Mouse (Mus musculus): Measurements from ENCODE around the gene Tspan14. TPM values are rescaled to one million over a fixed set of nuclear protein-coding genes. Genes with fewer than 3 reads are reported as not detected.
A peak's percentile ranks its signal among the peaks of the same experiment; 100 is the strongest.

Tspan14 gene
- total RNA-seq, 1 experiment: 26.5 TPM

DNA sequence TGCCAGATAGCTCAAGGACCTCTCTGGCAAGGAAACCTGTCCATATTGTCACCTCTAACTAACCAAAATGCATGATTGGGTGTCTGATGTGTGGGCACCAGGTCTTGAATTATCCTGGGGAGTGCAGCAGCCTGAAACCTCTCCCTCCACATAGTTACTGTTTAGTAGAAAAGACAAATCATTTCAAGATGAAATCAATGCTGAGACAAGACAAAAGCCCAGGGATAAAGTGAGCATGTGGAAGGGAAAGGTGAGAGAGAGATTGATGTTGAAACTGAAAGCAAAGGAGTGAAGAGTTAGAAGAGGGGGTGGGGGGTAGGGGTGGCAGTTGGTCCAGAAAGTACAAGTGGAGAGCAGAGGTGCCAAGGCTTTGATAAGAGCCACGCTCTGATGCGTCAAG lies 1.4 kb upstream of the Tspan14 start:
- no peaks in the 10 kb centered on the region for H3K36me3 ChIP-seq (ENCODE audit: control insufficient read depth, insufficient read depth, low read length, poor library complexity, severe bottlenecking)
- no peaks in the 10 kb centered on the region for H3K9me3 ChIP-seq (ENCODE audit: control insufficient read depth, insufficient read depth, low read depth, low read length)
- peak overlapping the region in 1 of 2 experiments; percentile 95; a peak in 1 of 4 replicates for H3K4me3 ChIP-seq (ENCODE audit: insufficient read depth in 1 of 2, low read depth in 1 of 2, low read length in 2 of 2, poor library complexity in 1 of 2, severe bottlenecking in 1 of 2)
- TF ChIP-seq CHD2 (IDR thresholded peaks at IDR 0.05; ENCODE audit: low read depth, low read length) (no peak), ZNF384 (IDR thresholded peaks at IDR 0.05; ENCODE audit: low read depth, low read length) (no peak), ZC3H11A (IDR thresholded peaks at IDR 0.05; ENCODE audit: borderline replicate concordance, low read depth, low read length) (no peak), MAFK (IDR thresholded peaks at IDR 0.05; ENCODE audit: insufficient read depth, low read depth, low read length) (no peak), HCFC1 (IDR thresholded peaks at IDR 0.05; ENCODE audit: borderline replicate concordance, insufficient read depth, low read length) (no peak)
- H3K4me1 ChIP-seq (ENCODE audit: control insufficient read depth in 2 of 2, insufficient read depth in 2 of 2, low read length in 2 of 2, poor library complexity in 1 of 2): peaks cover 7 to 19% of the 10 kb centered on the region in 2 experiments
- H3K9ac ChIP-seq (ENCODE audit: insufficient read depth, low read depth, low read length, poor library complexity, severe bottlenecking): no peak overlapping the region
- H3K27ac ChIP-seq (ENCODE audit: insufficient read depth, low read depth, low read length, poor library complexity, severe bottlenecking): no peak overlapping the region
- DNase-seq (ENCODE audit: low read depth, low spot score): no peak
- in situ Hi-C loops (cut with MboI; ENCODE audit: low sequenced_read_pairs in 2 of 2, unreplicated experiment in 2 of 2): loop anchor here in 1 of 2 experiments (5.0 kb wide), 1 partner anchor 41 kb away; no protein-coding TSS in a partner anchor

DNA sequence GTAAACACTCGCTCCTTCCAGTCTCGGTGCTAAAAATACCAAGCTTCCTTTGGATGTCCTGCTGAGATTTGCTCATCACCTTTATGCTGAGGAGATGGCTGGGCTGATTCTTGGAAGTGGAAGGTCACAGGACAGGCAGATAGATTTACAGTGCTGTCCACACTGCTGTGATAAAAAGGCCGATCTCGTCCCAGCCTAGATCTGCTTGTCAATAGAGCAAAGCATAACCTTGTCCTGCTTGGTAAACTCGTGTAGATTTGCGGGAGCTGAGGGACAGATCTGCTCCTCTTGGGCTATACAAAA lies 942 bp upstream of the Tspan14 start:
- TF ChIP-seq CHD2 (IDR thresholded peaks at IDR 0.05; ENCODE audit: low read depth, low read length): no peak
- no peak for TF ChIP-seq ZC3H11A (IDR thresholded peaks at IDR 0.05; ENCODE audit: borderline replicate concordance, low read depth, low read length)
- TF ChIP-seq ZNF384 (IDR thresholded peaks at IDR 0.05; ENCODE audit: low read depth, low read length): no peak
- TF ChIP-seq MAFK (IDR thresholded peaks at IDR 0.05; ENCODE audit: insufficient read depth, low read depth, low read length): no peak
- TF ChIP-seq HCFC1 (IDR thresholded peaks at IDR 0.05; ENCODE audit: borderline replicate concordance, insufficient read depth, low read length): no peak
- DNase-seq (ENCODE audit: low read depth, low spot score): no peak
- peak overlapping the region; percentile 70 to 95 for H3K4me3 ChIP-seq (ENCODE audit: insufficient read depth in 1 of 2, low read depth in 1 of 2, low read length in 2 of 2, poor library complexity in 1 of 2, severe bottlenecking in 1 of 2)
- H3K9me3 ChIP-seq (ENCODE audit: control insufficient read depth, insufficient read depth, low read depth, low read length): no peaks in the 10 kb centered on the region
- H3K36me3 ChIP-seq (ENCODE audit: control insufficient read depth, insufficient read depth, low read length, poor library complexity, severe bottlenecking): no peaks in the 10 kb centered on the region
- peaks cover 7 to 24% of the 10 kb centered on the region in 2 experiments for H3K4me1 ChIP-seq (ENCODE audit: control insufficient read depth in 2 of 2, insufficient read depth in 2 of 2, low read length in 2 of 2, poor library complexity in 1 of 2)
- H3K9ac ChIP-seq (ENCODE audit: insufficient read depth, low read depth, low read length, poor library complexity, severe bottlenecking): peak overlapping the region; percentile 85
- H3K27ac ChIP-seq (ENCODE audit: insufficient read depth, low read depth, low read length, poor library complexity, severe bottlenecking): peak overlapping the region; percentile 85
- in situ Hi-C loops (cut with MboI; ENCODE audit: low sequenced_read_pairs in 2 of 2, unreplicated experiment in 2 of 2): loop anchor here in 1 of 2 experiments (5.0 kb wide), 1 partner anchor 40 kb away; no protein-coding TSS in a partner anchor

GRCm38 (mm10) chr14:40966862-40967597 lies 423 bp upstream of the Tspan14 start:
- in situ Hi-C loops (cut with MboI; ENCODE audit: low sequenced_read_pairs in 2 of 2, unreplicated experiment in 2 of 2): loop anchor here in 1 of 2 experiments (5.0 kb wide), 1 partner anchor 40 kb away; no protein-coding TSS in a partner anchor
- peaks cover 7 to 28% of the 10 kb centered on the region in 2 experiments for H3K4me1 ChIP-seq (ENCODE audit: control insufficient read depth in 2 of 2, insufficient read depth in 2 of 2, low read length in 2 of 2, poor library complexity in 1 of 2)
- peak overlapping the region; percentile 85 for H3K27ac ChIP-seq (ENCODE audit: insufficient read depth, low read depth, low read length, poor library complexity, severe bottlenecking)
- H3K9ac ChIP-seq (ENCODE audit: insufficient read depth, low read depth, low read length, poor library complexity, severe bottlenecking): peak overlapping the region; percentile 85
- H3K36me3 ChIP-seq (ENCODE audit: control insufficient read depth, insufficient read depth, low read length, poor library complexity, severe bottlenecking): no peaks in the 10 kb centered on the region
- DNase-seq (ENCODE audit: low read depth, low spot score): peak; percentile 95
- TF ChIP-seq HCFC1 (IDR thresholded peaks at IDR 0.05; ENCODE audit: borderline replicate concordance, insufficient read depth, low read length): peak; percentile 19; the same call in 1 of the 2 replicates
- no peak for TF ChIP-seq ZC3H11A (IDR thresholded peaks at IDR 0.05; ENCODE audit: borderline replicate concordance, low read depth, low read length)
- no peaks in the 10 kb centered on the region for H3K9me3 ChIP-seq (ENCODE audit: control insufficient read depth, insufficient read depth, low read depth, low read length)
- peak overlapping the region; percentile 96 to 98 for H3K4me3 ChIP-seq (ENCODE audit: insufficient read depth in 1 of 2, low read depth in 1 of 2, low read length in 2 of 2, poor library complexity in 1 of 2, severe bottlenecking in 1 of 2)

DNA sequence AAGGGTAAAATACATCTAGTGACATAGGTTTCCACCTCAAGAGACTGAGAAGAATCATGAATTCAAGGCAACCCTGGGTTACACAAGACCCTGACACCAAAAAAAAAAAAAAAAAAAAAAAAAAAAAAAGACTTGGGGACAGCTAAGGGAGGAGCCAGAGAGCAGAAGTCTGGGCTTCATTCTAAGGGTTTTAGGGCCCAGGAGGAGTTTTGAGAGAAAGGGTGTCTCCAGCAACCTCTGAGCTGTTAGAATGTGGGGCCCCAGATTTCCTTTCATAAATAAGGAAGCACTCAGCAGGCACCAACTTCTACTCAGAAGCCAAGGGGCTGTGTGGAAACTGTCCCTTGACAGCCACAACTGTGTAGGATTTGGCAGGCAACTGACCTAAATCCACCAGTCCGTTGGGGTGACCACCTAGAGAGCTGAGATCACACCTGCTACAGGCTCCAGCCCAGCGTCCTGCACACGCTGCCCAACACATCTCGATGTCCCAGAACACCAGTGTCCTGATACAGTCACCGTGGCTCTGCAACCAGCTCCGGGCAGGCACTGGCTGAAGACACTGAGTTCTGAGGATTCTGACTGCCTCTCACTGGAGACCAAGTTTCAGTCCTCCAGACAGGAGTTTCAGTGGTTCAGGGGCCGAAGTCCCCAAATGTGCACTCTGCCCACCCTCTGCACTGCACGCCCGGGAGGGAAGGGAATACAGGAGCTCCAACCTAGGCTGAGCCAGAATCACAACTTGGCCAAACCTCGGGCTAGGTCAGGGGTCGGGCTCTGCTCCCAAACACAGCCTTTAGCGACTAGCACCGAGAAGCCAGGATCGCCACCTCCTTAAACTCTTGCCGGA lies 875 bp downstream of the Tspan14 start:
- peak overlapping the region; percentile 96 to 98 for H3K4me3 ChIP-seq (ENCODE audit: insufficient read depth in 1 of 2, low read depth in 1 of 2, low read length in 2 of 2, poor library complexity in 1 of 2, severe bottlenecking in 1 of 2)
- no peak for DNase-seq (ENCODE audit: low read depth, low spot score)
- peaks cover 7 to 28% of the 10 kb centered on the region in 2 experiments for H3K4me1 ChIP-seq (ENCODE audit: control insufficient read depth in 2 of 2, insufficient read depth in 2 of 2, low read length in 2 of 2, poor library complexity in 1 of 2)
- no peaks in the 10 kb centered on the region for H3K36me3 ChIP-seq (ENCODE audit: control insufficient read depth, insufficient read depth, low read length, poor library complexity, severe bottlenecking)
- TF ChIP-seq HCFC1 (IDR thresholded peaks at IDR 0.05; ENCODE audit: borderline replicate concordance, insufficient read depth, low read length) (no peak), CHD2 (IDR thresholded peaks at IDR 0.05; ENCODE audit: low read depth, low read length) (no peak), MAFK (IDR thresholded peaks at IDR 0.05; ENCODE audit: insufficient read depth, low read depth, low read length) (no peak), ZNF384 (IDR thresholded peaks at IDR 0.05; ENCODE audit: low read depth, low read length) (peak; percentile 80), ZC3H11A (IDR thresholded peaks at IDR 0.05; ENCODE audit: borderline replicate concordance, low read depth, low read length) (no peak)
- H3K27ac ChIP-seq (ENCODE audit: insufficient read depth, low read depth, low read length, poor library complexity, severe bottlenecking): no peak overlapping the region; the same call in 1 of the 2 replicates
- H3K9me3 ChIP-seq (ENCODE audit: control insufficient read depth, insufficient read depth, low read depth, low read length): no peaks in the 10 kb centered on the region
- in situ Hi-C loops (cut with MboI; ENCODE audit: low sequenced_read_pairs in 2 of 2, unreplicated experiment in 2 of 2): loop anchor here in 1 of 2 experiments (5.0 kb wide), 1 partner anchor 38 kb away; no protein-coding TSS in a partner anchor
- peak overlapping the region; percentile 89 for H3K9ac ChIP-seq (ENCODE audit: insufficient read depth, low read depth, low read length, poor library complexity, severe bottlenecking)

Measured in ES-E14 (cell line).